Mouse (Mus musculus) right cerebral cortex, postnatal 4 days (tissue): ENCODE data around the gene Slpi.

ENCODE experiments used
- DNase-seq: peaks from one replicate; pipeline ENCODE4 v3.0.0-alpha.2; 2022

Gene Slpi

DNA sequence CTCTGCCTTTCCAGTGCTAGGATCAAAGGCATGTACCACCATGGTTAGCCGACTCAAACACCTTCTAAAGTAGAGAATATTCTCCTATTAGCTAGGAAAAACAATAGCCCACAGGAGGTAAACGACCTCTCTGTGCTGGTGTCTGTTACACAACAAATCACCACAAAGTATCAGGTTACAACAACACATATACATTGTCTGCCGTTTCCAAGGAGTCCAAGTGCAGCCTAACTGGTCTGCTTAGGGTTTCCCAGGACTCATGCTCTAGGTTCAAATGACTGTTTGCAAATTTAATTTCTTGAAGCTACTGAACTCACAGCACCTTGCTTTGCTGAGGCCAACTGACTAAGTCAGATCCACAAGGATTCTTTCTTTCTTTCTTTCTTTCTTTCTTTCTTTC is 30.6 kb upstream of the Slpi start:
- no peak for DNase-seq

DNA sequence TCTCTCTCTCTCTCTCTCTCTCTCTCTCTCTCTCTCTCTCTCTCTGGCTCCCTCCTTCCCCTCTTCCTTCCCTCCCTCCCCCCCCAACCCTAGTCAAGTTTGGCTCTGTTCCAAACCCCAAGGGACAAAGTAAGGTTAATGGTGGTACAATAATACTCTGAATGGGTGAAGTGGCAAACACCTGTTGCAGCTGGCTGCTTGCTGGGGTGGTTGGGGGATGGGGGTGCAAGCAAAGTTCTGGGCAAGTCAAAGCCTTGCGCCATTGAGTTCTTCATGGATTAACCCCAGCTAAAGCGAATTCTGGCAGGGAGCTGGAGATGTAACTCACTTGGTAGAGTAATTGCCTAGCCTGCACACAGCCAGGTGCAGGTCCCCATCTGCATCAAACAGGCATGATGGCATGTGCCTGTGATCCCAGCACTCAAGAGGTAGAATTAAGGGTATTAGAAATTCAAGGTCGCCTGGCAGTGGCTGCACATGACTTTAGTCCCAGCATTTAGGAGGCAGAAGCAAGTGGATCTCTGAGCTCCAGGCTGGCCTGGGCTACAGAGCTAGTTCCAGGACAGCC is 29.5 kb upstream of the Slpi start:
- no peak for DNase-seq

- DNase-seq, result peak; percentile 61
Observed at GRCm38 (mm10) chr2:164417198-164417597, 28.3 kb upstream of the Slpi start.

DNA sequence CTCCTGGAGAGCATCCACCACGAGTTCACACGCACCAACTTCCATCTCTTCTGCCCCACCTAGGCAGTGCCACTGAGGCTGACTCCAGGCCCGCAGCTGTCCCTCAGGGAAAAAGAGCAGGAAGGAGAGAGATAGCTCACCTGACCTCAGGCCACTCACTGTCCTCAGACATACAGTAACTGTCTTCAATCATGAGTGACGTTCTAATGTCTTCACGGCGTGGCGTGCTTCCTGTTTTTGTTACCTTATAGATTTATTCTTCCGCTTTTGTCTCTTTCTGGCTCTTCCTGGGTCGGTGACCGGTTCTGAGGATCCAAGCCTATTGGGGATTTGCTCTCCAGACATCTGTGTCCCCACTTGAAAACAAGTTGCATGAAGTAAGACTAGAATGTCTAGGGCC is 25.7 kb upstream of the Slpi start:
- no peak for DNase-seq

DNA sequence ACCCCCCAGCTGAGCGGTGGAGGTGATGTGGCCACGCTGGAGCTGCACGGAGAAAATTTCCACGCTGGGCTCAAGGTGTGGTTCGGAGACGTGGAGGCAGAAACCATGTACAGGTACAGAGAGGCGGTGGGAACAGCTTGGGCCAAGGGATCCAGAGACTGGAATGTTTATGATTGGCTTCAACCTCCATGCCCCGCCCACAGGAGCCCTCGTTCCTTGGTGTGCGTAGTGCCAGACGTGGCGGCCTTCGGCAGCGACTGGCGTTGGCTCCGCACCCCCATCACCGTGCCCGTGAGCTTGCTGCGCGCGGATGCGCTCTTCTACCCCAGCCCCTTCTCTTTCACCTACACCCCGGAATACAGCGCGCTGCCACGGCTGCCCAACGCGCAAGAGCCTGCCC is 25.3 kb upstream of the Slpi start:
- no peak for DNase-seq

- peak; percentile 79 for DNase-seq
Observed at GRCm38 (mm10) chr2:164407708-164408107, 18.8 kb upstream of the Slpi start.

DNA sequence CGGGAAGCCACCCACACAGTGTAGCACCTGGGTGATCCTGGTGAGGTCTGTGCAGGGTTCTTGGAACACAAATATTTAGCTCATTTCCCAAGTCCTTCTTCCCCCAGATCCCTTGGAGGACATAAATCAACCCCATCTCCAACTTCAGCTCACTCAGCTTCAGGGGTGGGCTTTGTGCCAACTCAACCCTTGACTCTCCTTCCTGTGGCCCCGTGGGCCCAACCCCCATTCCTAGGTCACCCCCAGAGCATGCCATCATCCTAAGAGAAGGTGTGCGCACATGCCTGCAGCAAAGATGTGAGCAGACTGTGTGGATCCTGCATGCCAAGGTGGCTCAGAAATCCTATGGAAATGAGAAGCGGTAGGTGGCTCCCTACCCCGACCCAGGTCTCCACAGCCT is 16.6 kb upstream of the Slpi start:
- DNase-seq, result no peak

DNA sequence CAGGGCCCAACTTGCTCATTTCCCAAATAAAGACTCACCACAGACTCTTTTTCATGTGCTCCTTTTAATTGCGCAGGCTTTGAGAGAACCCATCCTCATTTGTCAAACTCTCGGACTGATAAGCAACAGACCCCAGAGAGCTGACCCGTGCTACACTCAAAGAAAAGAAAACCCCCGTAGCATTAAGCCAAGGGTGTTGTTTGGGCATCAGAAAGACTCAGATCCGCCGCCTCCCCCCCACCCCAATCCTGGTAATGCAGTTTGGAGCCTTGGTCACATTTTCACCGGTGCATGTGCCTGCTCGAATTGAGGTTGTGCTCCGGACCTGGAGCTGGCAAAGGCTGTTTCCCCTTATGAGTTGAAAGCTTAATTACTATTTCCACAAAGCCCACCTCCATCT is 16.2 kb upstream of the Slpi start, which contains the start of gene Matn4:
Matn4 (minus strand) TSS at position 101 of the 400 bp plus-strand sequence.
- no peak for DNase-seq

GRCm38 (mm10) chr2:164404082-164404990 is 15.4 kb upstream of the Slpi start:
- DNase-seq, result no peak

DNA sequence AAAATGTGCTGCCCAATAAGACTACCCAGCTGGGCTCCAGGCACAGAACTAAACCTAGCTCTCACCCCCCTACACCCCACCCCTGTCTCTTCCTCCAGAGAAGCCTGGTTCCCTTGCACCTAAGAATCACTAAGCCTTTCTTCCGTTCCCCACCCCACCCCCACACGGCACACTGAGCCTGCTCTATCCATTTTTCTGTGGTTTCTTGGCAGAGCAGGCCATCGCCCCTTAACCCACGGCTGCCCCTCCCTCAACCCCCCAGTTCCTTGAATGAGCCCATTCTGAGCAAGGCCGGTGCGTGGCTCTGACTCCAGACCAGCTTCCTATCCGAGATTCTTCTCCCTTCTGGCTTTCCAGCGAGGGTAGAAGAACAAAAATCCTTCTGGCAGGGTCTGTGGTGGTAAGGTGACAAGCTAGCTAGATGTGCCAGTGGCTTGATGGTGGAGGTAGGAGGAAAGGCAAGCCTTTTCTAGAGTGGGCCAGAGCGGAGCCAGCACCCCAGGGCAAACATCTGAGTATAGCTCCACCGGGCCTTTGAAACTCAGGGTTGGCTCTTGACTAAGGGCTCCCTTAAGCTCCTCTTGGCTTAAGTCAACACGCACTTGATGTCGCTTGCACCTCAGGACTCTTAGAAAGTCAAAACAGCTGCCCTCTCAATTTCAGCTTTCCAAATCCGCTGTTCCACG is 14.6 kb upstream of the Slpi start:
- DNase-seq, result peak; percentile 49

- peak; percentile 68 for DNase-seq
Observed at GRCm38 (mm10) chr2:164402906-164403305, 14.0 kb upstream of the Slpi start, which contains the start of gene Rbpjl. TSS of gene Rbpjl (plus strand) at chr2:164403141.

GRCm38 (mm10) chr2:164396911-164397310 is 8.0 kb upstream of the Slpi start:
- DNase-seq, result no peak

DNA sequence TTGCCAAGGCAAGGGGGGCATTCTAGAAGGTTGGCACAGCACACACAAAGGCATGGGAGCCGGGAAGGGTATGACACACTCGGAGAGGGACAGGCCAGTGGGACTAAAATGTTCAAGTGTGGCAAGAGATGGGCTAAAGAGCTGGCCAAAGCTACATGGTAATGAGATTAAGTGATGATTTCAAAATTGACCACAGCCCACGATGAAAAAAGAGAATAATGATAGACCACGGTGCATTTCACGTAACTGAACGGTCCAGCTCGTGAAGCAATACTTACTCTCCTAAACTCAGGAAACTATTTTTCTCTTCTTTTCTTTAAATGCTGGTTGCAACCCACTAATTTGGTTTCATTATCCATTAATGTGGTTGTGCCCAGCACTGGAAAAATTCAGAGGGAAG is 7.2 kb upstream of the Slpi start:
- no peak for DNase-seq

DNA sequence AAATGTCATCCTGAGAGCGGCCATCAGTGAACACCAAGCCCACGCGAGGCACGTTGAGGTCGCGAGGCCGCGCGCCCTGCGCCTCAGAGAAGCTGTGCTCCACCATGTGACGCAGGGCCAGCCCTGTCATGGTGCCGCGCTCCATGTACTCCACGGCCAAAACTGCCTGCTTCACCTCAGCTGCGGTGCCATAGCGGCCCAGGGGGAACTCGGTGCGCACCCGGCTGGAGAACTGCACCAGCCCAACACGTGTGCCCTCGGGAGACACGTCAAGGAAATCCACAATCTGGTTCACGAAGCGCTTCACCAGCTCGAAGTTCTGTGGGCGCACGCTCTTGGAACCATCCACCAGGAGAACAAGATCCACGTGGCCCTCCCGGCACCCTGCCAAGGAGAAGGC is 4.2 kb upstream of the Slpi start:
- DNase-seq, result no peak

- DNase-seq, result peak; percentile 95
Observed at GRCm38 (mm10) chr2:164389499-164389898, 604 bp upstream of the Slpi start.

DNA sequence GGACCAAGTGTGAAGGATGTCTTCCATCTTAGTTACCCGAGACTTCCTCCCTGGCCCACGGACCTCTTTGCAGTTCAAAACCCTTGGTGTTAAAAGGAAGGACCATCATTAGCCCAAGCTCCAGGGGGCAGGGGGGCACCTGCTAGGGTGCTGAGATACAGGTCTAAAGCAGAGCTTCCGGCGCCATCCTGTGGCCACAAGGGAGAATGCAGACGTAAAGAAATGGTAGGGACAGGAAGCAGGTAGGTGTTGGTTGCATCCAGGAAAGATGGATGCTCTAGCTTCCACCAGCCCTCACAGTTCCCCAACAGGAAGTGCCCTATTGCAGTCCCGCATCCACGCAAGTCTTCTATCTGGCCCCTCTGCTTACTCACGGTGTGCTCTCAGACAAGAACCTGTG is 1.9 kb downstream of the Slpi start:
- peak; percentile 49 for DNase-seq

GRCm38 (mm10) chr2:164385927-164386763 is 2.8 kb downstream of the Slpi start:
- DNase-seq, result peak; percentile 57

- DNase-seq, result no peak
Observed at GRCm38 (mm10) chr2:164383656-164384399, 5.1 kb downstream of the Slpi start.

GRCm38 (mm10) chr2:164382971-164383370 is 5.9 kb downstream of the Slpi start:
- no peak for DNase-seq

GRCm38 (mm10) chr2:164381726-164382125 is 7.2 kb downstream of the Slpi start:
- no peak for DNase-seq

GRCm38 (mm10) chr2:164377478-164378426 is 11.1 kb downstream of the Slpi start:
- DNase-seq, result no peak
